Mouse (Mus musculus) thymus, adult 18-20 months (tissue): ENCODE measurements around the gene Mterf1b.
"Not testable (repeated sequence)": the region's sequence is repeated elsewhere in the genome, so short reads cannot be mapped to it uniquely, and the experiment has no call there.

Source experiments
- DNase-seq, 2 experiments: peaks; one replicate each; pipeline ENCODE4 v3.0.0; 2022; ENCODE audit warnings: mixed read lengths in 2 of 2

Gene Mterf1b

GRCm38 (mm10) chr5:4191671-4192480, at the start of gene Mterf1b:
Mterf1b (plus strand) TSS chr5:4192367.
- DNase-seq, result not testable (repeated sequence)

- not testable (repeated sequence) for DNase-seq
Measured at GRCm38 (mm10) chr5:4159418-4160071, 32.6 kb upstream of the Mterf1b start.

GRCm38 (mm10) chr5:4161554-4161953, 30.6 kb upstream of the Mterf1b start:
- no peak for DNase-seq

DNA sequence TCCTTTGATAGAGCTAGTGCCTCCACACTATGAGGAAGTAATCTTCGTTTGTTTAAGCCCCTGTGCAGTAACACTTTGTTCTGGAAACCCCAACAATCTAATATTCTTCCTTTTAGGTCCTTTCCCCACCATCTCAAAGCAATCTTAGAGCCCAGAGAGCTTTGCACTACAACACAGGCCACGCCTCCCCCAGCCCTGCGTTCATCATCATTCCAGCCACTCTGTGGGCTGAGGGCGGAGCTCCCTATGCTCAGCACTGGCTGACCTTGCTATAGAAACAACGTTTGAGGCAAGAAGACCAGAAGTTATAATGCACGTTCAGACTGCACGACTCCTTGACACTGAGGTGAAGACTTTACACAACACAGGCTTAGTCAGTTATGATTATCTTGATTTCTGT, 29.7 kb upstream of the Mterf1b start:
- no peak for DNase-seq

- DNase-seq, result not testable (repeated sequence)
Measured at GRCm38 (mm10) chr5:4167813-4168529, 24.2 kb upstream of the Mterf1b start.

GRCm38 (mm10) chr5:4168530-4168926, 23.6 kb upstream of the Mterf1b start:
- DNase-seq, result not testable (repeated sequence)

GRCm38 (mm10) chr5:4176421-4176820, 15.7 kb upstream of the Mterf1b start:
- DNase-seq, result not testable (repeated sequence)

DNA sequence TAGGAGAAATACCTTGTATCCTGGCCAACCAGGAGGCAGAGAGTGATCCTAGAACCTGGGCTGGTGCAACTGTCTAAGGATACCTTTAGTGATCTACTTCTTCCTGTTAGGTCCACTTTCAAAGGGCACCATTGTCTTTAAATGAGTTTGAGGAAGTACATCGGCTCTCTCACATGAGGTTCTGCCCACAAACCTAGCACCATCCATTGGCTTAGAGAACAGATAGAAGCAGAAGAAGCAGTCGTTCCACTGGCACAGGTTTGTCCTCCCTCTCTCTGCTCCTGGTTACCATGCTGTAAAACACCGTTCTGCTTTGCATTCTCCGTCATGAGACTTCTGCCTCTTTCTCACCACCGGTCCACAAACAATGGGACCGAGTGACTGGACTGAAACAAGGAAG, 12.8 kb upstream of the Mterf1b start:
- no peak for DNase-seq

GRCm38 (mm10) chr5:4186815-4187214, 5.4 kb upstream of the Mterf1b start:
- DNase-seq, result no peak

- not testable (repeated sequence) for DNase-seq
Measured at GRCm38 (mm10) chr5:4192481-4193246, 497 bp downstream of the Mterf1b start.

GRCm38 (mm10) chr5:4193247-4193628, 1.1 kb downstream of the Mterf1b start:
- no peak for DNase-seq

GRCm38 (mm10) chr5:4194166-4194565, 2.0 kb downstream of the Mterf1b start:
- no peak for DNase-seq

DNA sequence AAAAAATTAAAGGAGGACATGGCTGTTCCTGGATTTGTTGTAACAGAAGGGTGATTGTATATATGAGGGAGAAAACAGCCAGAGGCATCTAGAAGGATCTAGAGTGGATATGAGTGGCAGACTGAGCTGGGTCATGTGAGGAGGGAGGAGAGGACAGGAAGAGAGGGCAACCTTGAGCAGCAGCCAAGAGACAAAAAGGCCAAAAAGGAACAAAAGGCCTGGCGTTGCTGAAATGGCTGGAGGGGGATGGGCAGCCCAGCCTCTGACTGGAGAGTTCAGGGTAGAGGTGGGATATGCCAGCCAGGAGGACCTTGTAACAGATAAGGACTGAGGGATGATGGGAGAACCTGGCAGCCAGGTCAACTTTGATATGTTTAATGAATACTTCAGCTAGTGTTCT, 2.9 kb downstream of the Mterf1b start:
- no peak for DNase-seq

- no peak for DNase-seq
Measured at GRCm38 (mm10) chr5:4201368-4201767, 9.2 kb downstream of the Mterf1b start.

- DNase-seq, result not testable (repeated sequence)
Measured at GRCm38 (mm10) chr5:4202276-4202810, 10.2 kb downstream of the Mterf1b start.

DNA sequence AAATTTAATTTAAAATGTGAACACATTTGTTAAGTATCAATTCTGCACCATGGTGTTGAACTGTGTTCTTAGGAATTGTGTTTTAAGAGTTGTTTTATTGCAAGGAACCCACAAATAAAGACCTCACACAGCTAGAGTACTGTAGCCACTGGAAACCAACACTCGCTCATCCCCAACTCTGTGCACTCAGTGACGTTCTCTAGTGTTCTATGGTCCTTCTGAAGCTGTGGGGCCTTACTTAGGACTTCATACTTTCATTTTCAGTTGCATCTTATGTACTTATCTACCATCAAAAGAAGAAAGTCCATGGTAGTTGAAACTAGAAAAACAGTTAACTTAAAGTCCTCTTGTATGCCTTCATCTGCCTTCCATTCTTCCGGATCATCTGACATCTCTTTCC, 17.9 kb downstream of the Mterf1b start:
- not testable (repeated sequence) for DNase-seq

- no peak for DNase-seq
Measured at GRCm38 (mm10) chr5:4221309-4221708, 29.1 kb downstream of the Mterf1b start.

- DNase-seq, result no peak
Measured at GRCm38 (mm10) chr5:4221981-4222623, 29.9 kb downstream of the Mterf1b start.

DNA sequence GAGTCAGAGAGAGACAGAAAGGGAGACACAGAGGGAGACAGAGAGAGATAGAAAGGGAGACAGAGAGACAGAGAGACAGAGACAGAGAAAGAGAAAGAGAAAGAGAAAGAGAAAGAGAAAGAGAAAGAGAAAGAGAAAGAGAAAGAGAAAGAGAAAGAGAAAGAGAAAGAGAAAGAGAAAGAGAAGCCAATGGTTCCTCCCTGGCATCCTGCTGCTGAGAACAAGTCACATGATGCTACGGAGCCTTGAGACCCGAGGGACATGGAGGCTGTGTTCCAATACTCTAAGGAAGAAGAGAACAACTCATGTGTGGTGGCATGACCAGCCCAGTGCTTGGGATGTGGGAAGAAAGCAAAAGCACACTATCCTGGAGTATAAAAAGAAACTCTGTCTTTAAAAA, 40.0 kb downstream of the Mterf1b start:
- no peak for DNase-seq

- DNase-seq, result no peak
Measured at GRCm38 (mm10) chr5:4234505-4234904, 42.3 kb downstream of the Mterf1b start.

DNA sequence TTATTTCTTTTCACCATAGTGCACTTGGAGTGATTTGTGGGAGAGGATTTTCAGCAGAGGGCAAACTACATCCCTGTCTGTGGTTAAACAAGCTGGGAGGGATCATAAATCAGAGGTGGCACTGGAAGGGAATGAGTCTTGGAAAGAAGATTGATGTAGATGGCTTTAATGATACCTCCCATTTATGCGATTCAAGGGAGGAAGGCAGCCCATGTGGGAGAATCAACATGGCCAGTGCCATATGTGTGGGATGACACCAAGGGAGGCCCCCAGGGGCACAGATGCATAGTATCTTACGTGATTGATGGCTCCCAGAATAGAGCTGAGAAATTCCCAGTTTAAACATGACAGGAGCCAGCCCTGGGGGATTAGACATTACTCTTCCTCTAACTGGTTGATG, 48.0 kb downstream of the Mterf1b start:
- no peak for DNase-seq

DNA sequence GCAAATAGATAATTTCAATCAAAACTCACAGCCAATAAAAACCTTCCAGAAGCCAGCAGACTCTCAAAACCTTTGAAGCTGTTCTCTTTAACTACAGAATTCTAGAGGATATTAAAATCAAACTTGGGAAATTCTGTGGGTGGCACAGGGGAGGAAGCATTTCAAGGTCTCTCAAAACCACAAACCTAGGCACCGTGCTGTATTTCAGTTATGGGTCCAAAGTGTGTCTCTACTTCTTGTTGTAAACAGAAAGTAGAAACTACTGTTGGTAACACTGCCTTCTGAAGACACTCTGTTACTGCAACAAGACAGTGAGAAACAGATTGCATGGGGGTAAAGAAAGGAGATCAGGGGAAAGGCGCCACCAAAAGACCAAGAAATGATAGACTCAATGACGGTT, 52.8 kb downstream of the Mterf1b start:
- DNase-seq, result no peak
